Mouse (Mus musculus) heart, adult 11 months (tissue): ENCODE results near the gene Golga5.

Source experiments
- DNase-seq: peaks from one replicate; pipeline ENCODE4 v3.0.0; 2022

The Golga5 gene

DNA sequence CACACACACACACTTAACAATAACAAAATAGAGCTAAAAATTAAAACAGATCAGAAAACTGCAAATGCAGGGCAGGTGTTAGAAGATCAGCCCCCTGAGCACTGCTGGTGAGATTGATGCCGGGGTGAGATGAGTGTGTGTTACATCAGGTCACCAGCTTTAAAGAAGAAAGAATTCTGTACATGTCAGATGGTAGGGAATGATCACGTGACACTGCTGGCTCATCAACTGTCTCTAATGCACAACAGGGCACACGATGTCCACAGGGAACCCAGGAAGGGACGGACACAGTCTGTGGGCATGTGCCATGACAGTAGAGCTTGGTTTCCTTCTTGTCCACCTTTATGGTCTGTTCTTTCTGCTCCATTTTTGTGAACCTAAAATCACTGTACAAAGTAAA lies 47.2 kb downstream of the Golga5 start:
- no peak for DNase-seq

DNA sequence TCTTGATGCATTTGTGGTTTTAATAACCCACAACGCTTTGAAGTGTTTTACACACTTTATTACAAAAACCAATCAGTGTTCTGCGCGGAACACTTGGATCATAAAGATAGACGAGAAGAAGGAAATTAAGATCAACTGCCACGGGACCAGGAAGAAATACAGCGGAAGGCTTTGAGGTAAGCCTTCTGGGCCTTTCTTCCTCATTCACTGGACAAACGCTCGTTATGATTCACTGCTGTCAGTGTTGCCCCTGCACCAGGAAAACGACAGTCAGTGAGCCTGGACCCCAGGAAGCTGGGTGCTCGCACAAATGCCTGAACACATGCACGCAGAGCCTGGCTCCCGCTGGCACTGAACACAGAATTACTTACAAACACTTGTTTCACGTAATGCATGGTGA lies 48.7 kb downstream of the Golga5 start:
- DNase-seq, result no peak

DNA sequence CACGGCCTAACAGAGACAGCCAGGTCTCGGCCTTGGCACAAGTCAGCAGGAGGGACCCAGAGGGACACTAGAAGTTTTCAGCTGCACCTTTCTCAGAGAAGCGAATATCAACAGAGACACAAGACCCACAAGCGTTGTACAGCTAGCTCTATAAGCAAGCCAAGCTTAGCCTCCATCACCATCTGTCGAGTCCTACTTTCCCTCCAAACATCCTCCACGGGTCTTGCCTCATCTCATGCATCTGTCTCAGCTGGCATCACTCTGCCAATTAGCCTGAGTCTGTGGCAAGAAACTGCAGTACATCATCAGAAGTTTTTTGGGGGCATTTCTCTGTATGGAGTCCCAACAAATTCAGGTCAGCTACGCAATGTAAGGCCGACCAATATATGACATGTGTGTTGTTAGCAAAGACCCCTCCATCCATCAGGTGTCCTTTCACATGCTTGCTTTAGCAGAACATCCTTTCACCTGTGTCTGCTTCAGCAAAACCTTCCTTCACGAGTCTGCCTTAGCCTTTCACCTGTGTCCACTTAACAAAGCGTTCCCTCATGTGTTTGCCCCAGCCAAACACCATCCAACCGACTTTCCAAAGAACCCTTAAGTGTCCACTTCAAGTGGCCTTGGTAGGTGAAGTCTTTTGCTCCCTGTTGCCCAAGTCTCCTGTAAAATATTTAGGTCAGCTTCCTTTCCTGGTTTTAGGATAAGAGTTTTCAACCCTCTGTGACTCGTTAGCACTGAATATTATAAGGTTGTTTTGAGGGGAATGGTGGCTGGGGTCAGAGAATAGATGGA lies 51.2 kb downstream of the Golga5 start:
- DNase-seq, result no peak

DNA sequence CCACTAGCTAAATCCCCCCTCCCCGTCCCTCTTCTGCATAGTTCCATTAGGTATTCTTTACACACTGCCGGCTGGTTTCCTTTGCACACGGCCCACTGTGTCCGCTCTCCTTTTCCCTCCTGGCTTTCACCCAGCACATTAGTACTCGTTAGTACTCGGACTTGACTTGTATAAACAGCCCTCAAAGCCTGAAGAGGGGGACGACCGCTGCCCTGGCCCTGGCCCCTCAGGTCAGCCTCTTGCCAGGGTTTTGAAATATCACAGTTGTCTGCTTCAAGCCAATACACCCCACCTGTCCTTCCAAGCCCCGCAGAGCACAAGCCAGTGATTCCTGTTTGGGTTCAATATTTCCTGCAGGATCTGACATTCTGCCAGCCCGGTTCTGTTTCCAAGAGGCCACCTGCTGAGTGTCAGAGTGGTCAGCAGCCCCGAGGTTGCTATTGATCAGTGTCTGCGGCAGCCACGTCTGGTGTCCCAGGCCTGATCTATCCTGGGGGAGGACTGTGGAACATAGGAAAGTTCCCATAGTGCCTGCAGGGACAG lies 52.9 kb downstream of the Golga5 start:
- DNase-seq, result peak; percentile 96

DNA sequence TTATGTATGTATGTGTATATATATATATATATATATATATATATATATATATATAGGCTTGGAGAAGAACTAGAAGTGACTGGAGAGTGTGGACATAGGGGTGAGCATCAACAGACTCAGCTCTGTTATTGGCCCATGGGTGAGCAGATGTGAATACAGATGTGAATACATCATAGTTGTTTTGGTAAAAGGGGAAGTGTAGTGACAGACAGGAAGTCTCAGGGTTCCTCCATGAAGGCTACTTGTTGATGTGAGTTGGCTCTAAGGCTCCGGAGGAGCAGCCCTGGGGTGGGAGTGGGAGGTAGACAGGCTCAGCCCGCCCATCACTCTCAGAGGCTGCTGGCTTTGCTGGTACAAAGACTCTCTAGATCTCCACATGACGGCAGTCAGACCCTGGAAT lies 55.3 kb downstream of the Golga5 start:
- DNase-seq, result peak; percentile 89

DNA sequence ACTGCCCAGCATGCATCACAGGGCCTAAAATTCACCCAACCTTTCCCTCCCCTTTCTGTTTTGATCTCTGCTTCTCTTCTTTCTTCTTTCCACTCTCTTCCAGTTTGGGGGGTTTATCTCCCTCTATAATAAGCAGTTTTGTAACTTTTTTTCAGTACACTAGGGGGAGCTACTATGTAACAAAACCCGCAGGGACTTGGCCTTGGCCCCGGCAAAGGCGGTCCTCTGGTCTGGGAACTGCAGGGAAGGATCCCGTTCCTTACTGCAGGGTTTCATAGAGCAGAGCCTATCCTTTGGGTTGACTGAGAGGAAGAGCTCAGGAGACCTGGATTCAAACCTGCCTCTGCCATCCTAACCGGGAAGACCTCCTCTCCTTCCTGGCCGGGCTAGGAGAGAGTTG lies 55.8 kb downstream of the Golga5 start:
- DNase-seq, result no peak

DNA sequence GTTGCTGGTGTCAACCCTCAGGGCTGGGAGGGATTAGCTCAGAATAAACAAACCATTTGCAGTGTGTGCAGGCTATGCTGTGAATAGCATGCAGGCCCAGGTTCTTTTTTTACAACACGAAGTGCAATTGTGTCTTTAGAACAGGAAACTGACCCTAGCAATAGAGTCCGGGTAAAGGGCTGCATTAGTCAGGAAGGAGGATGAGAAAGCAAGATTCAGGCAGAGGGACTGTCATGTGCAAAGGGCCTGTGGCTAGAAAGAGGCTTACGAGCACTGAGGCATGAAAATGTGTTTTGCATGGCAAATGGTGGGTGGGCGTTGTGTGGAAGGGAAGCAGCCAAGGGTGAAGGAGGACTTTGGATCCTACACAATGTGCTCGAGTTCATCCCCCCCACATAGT lies 59.1 kb downstream of the Golga5 start:
- no peak for DNase-seq

DNA sequence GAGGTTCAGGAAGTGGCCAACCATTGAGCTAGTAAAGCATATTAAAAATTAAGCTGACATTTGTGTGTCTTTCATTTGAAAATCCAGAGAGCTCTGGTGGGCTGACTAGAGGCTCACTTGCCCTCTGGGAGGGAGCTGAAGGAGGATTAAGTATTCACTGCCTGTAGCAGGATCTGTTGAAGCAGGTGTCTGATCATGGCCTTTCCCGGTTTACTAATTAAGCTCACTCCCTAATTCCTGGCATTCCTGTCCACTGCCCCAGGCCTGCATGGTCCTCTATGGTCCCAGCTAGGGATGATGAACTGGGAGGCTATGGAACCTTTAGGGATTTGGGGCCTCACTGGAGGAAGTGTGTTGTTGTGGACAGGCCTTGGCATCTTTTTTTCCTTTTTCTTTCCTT lies 66.9 kb downstream of the Golga5 start:
- no peak for DNase-seq

DNA sequence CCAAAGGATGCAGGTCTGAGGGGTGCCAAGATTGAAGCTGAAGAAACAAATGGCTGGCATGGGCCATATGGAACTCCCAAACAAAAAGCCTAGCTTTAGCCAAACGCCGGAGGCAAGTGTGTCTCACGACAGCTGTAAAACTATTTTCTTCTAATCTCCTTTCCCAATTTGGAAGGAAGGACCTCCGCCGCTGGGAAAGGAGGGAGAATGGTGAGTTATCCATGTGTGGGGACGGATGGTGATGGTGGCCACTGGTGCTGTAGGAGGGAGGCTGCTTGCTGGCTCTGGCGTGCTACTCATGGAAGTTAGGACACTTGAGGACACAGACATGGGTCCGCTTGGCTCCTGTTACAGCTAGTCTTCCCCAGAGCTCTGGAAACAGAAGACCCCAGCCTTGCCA lies 71.3 kb downstream of the Golga5 start:
- no peak for DNase-seq

DNA sequence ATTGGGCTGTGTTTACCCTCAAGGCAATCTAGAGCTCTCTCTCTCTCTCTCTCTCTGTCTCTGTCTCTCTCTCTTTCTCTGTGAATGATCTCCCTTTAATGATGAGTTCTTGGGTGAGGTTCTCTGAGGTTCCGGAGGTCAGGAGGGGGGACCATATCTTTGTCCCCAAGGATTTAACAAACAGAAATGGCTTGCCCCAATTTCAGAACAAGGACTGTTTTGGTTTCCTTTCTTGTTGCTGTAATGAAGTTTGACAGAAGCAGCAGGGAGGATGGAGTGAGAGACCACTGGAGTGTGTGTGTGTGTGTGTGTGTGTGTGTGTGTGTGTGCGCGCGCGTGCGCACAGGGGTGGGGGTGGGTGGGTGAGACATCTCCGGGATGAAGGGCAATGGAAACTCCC lies 72.2 kb downstream of the Golga5 start:
- DNase-seq, result no peak

DNA sequence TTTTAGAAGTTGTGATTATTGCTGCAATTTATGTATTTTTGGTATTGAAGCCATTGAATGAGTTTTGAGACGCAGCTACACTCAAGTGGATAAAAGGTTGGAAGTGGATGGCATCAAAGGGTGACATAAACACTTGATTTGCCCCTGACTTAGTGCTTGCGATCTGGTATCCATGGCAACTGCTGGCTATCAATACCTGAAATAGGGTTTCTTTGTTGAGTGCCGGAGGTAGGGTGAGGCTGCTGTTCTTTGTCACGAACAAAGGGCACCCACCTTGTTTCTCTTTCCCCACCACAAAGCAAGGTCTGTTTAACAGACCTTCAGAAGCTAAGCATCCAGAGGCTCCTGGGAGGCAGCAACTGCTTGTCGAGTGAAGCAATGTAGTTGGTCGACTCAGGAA lies 76.2 kb downstream of the Golga5 start:
- no peak for DNase-seq
